Mouse (Mus musculus) liver, embryonic 16.5 days (tissue): Measurements from ENCODE around the gene Lipt2. TPM values are rescaled to one million over a fixed set of nuclear protein-coding genes. Genes with fewer than 3 reads are reported as not detected.

ENCODE experiments used
- ATAC-seq: fragments of 200-750 bp; cut with Nextera tagmentation; 2 replicates; pipeline ENCODE4 v1.8.0; 2017; ENCODE audit warnings: low read depth, mild to moderate bottlenecking, moderate number of reproducible peaks, moderate library complexity
- H3K27ac ChIP-seq: fragments of 300-500 bp; sonication (generic); 2 replicates; pipeline ENCODE4 v1.5.1; 2014; ENCODE audit warnings: mild to moderate bottlenecking, low read length
- H3K27me3 ChIP-seq: fragments of 300-500 bp; sonication (generic); 2 replicates; pipeline ENCODE4 v1.6.1; 2014; ENCODE audit warnings: low read depth, low read length, mixed read lengths; ENCODE audit not compliant: control insufficient read depth, insufficient read depth
- H3K36me3 ChIP-seq: fragments of 300-500 bp; sonication (generic); 2 replicates; pipeline ENCODE4 v1.6.1; 2014; ENCODE audit warnings: mild to moderate bottlenecking; ENCODE audit not compliant: control insufficient read depth, insufficient read depth
- H3K4me1 ChIP-seq: fragments of 300-500 bp; sonication (generic); 2 replicates; pipeline ENCODE4 v1.6.1; 2014; ENCODE audit warnings: low read depth, low read length, mixed read lengths; ENCODE audit not compliant: control insufficient read depth
- H3K4me2 ChIP-seq: fragments of 300-500 bp; sonication (generic); 2 replicates; pipeline ENCODE4 v1.6.1; 2014; ENCODE audit warnings: low read depth, low read length, mixed read lengths
- H3K4me3 ChIP-seq: fragments of 300-500 bp; sonication (generic); 2 replicates; pipeline ENCODE4 v1.5.1; 2014; ENCODE audit warnings: low read depth, mild to moderate bottlenecking, low read length
- H3K9ac ChIP-seq: fragments of 300-500 bp; sonication (generic); 2 replicates; pipeline ENCODE4 v1.6.1; 2014; ENCODE audit warnings: low read depth, low read length
- H3K9me3 ChIP-seq: fragments of 300-500 bp; sonication (generic); replicated peaks from 2 replicates; pipeline ENCODE4 v1.6.1; 2016; ENCODE audit warnings: low read length; ENCODE audit not compliant: control insufficient read depth
- WGBS: fragments of 180-500 bp; shearing (Covaris S2); extraction: QIAGEN DNeasy Blood & Tissue Kit; methylation state at CpG from one replicate; pipeline ENCODE4 v1.1.7; 2014; ENCODE audit not compliant: insufficient replicate concordance; 5-methylcytosine and 5-hydroxymethylcytosine counted together
- polyA plus RNA-seq: library from polyadenylated mRNA; unstranded; fragments of >200 nt; fragmentation: Nextera tagmentation; extraction: Ambion mirVana; gene quantifications from 2 replicates; pipeline ENCODE4 v1.2.1, GENCODE M21; 2015

Gene Lipt2
- polyA plus RNA-seq, 1 experiment from 2014 or later, result 3.8 TPM

- no peak overlapping the region for H3K9ac ChIP-seq
- no peak overlapping the region for H3K27ac ChIP-seq
- H3K36me3 ChIP-seq, result no peaks in the 10 kb centered on the region
- no peak overlapping the region for H3K4me2 ChIP-seq
- ATAC-seq, result no peak
- no peaks in the 10 kb centered on the region for H3K27me3 ChIP-seq
- H3K4me3 ChIP-seq, result no peak overlapping the region
- no peaks in the 10 kb centered on the region for H3K4me1 ChIP-seq
- WGBS, result 68% methylated on average over 11 of the region's 11 CpGs
- H3K9me3 ChIP-seq, result no peaks in the 10 kb centered on the region
Observed at GRCm38 (mm10) chr7:100150626-100151025, 8.5 kb upstream of the Lipt2 start.

GRCm38 (mm10) chr7:100157669-100158068 lies 1.4 kb upstream of the Lipt2 start:
- peaks cover 11% of the 10 kb centered on the region for H3K4me1 ChIP-seq
- no peaks in the 10 kb centered on the region for H3K9me3 ChIP-seq
- no peak overlapping the region for H3K4me2 ChIP-seq
- 46% methylated on average over 4 of the region's 4 CpGs for WGBS
- H3K36me3 ChIP-seq, result no peaks in the 10 kb centered on the region
- peaks cover 3% of the 10 kb centered on the region; the same call in 1 of the 2 replicates for H3K27me3 ChIP-seq
- H3K27ac ChIP-seq, result no peak overlapping the region
- ATAC-seq, result no peak
- H3K4me3 ChIP-seq, result no peak overlapping the region
- no peak overlapping the region for H3K9ac ChIP-seq

GRCm38 (mm10) chr7:100160006-100160405 lies 929 bp downstream of the Lipt2 start:
- Histone ChIP-seq H3K9ac (peak overlapping the region; percentile 81), H3K27me3 (peaks cover 3% of the 10 kb centered on the region; the same call in 1 of the 2 replicates), H3K4me1 (peaks cover 11% of the 10 kb centered on the region), H3K4me3 (peak overlapping the region; percentile 81), H3K9me3 (no peaks in the 10 kb centered on the region), H3K27ac (no peak overlapping the region), H3K36me3 (no peaks in the 10 kb centered on the region), H3K4me2 (peak overlapping the region; percentile 99)
- WGBS, result 53% methylated on average over 7 of the region's 7 CpGs
- ATAC-seq, result no peak

GRCm38 (mm10) chr7:100163506-100163905 lies 4.4 kb downstream of the Lipt2 start:
- ATAC-seq, result no peak
- H3K9me3 ChIP-seq, result no peaks in the 10 kb centered on the region
- H3K27me3 ChIP-seq, result peaks cover under 1% of the 10 kb centered on the region; the same call in 1 of the 2 replicates
- H3K9ac ChIP-seq, result no peak overlapping the region
- H3K4me2 ChIP-seq, result no peak overlapping the region
- no peak overlapping the region for H3K27ac ChIP-seq
- H3K4me3 ChIP-seq, result no peak overlapping the region
- peaks cover 11% of the 10 kb centered on the region for H3K4me1 ChIP-seq
- WGBS, result 67% methylated on average over 4 of the region's 4 CpGs
- no peaks in the 10 kb centered on the region for H3K36me3 ChIP-seq

- no peak overlapping the region for H3K4me3 ChIP-seq
- ATAC-seq, result no peak; the same call in 1 of the 2 replicates
- no peaks in the 10 kb centered on the region for H3K9me3 ChIP-seq
- no peaks in the 10 kb centered on the region for H3K27me3 ChIP-seq
- 45% methylated on average over 11 of the region's 11 CpGs for WGBS
- H3K4me2 ChIP-seq, result no peak overlapping the region
- H3K27ac ChIP-seq, result no peak overlapping the region
- H3K36me3 ChIP-seq, result no peaks in the 10 kb centered on the region
- H3K4me1 ChIP-seq, result no peaks in the 10 kb centered on the region
- H3K9ac ChIP-seq, result no peak overlapping the region
Observed at GRCm38 (mm10) chr7:100168654-100169053, 9.6 kb downstream of the Lipt2 start.

- 42% methylated on average over 4 of the region's 4 CpGs for WGBS
Observed at GRCm38 (mm10) chr7:100170756-100171155, 11.7 kb downstream of the Lipt2 start.

GRCm38 (mm10) chr7:100176269-100176668 lies 17.2 kb downstream of the Lipt2 start, which contains the start of gene Kcne3:
Gene Kcne3 (plus strand): TSS chr7:100176502.
- Histone ChIP-seq H3K9me3 (no peaks in the 10 kb centered on the region), H3K27me3 (peaks cover 31% of the 10 kb centered on the region), H3K4me1 (peaks cover 22% of the 10 kb centered on the region), H3K4me3 (no peak within 1 kb of the TSS), H3K36me3 (no peaks in the 10 kb centered on the region), H3K4me2 (no peak within 1 kb of the TSS), H3K27ac (no peak within 1 kb of the TSS), H3K9ac (no peak within 1 kb of the TSS)
- no peak for ATAC-seq
- 34% methylated on average over 3 of the region's 3 CpGs for WGBS

More at GRCm38 (mm10) chr7:100170756-100171155, 11.7 kb downstream of the Lipt2 start:
- Histone ChIP-seq H3K36me3 (no peaks in the 10 kb centered on the region), H3K4me1 (no peaks in the 10 kb centered on the region), H3K9ac (no peak overlapping the region), H3K27me3 (no peaks in the 10 kb centered on the region), H3K4me2 (no peak overlapping the region), H3K9me3 (no peaks in the 10 kb centered on the region), H3K27ac (no peak overlapping the region), H3K4me3 (no peak overlapping the region)
- no peak for ATAC-seq

- no peak overlapping the region; the same call in 1 of the 2 replicates for H3K9ac ChIP-seq
- peaks cover 22% of the 10 kb centered on the region for H3K4me1 ChIP-seq
- no peak overlapping the region for H3K27ac ChIP-seq
- no peaks in the 10 kb centered on the region for H3K36me3 ChIP-seq
- H3K9me3 ChIP-seq, result no peaks in the 10 kb centered on the region
- peak; percentile 59 for ATAC-seq
- H3K4me2 ChIP-seq, result peak overlapping the region; percentile 67
- H3K27me3 ChIP-seq, result peaks cover 31% of the 10 kb centered on the region
- 4% methylated on average over 30 of the region's 30 CpGs for WGBS
- H3K4me3 ChIP-seq, result peak overlapping the region; percentile 46
Observed at GRCm38 (mm10) chr7:100178016-100178890, 19.2 kb downstream of the Lipt2 start.

- Histone ChIP-seq H3K27ac (no peak overlapping the region), H3K9ac (no peak overlapping the region; the same call in 1 of the 2 replicates), H3K4me3 (peak overlapping the region; percentile 46), H3K27me3 (peaks cover 31% of the 10 kb centered on the region), H3K4me2 (peak overlapping the region; percentile 67), H3K9me3 (no peaks in the 10 kb centered on the region), H3K36me3 (no peaks in the 10 kb centered on the region), H3K4me1 (peaks cover 22% of the 10 kb centered on the region)
- 3% methylated on average over 15 of the region's 15 CpGs for WGBS
- 0 out of 2 replicates have a peak, but pooled peaks have one; percentile 28 for ATAC-seq
Observed at GRCm38 (mm10) chr7:100178891-100179233, 19.8 kb downstream of the Lipt2 start.
